Mouse (Mus musculus) CD4-positive, CD25-positive, alpha-beta regulatory T cell, adult 4 months (primary cell): ENCODE data around the gene Olfr248. TPM values are rescaled to one million over a fixed set of nuclear protein-coding genes. Genes with fewer than 3 reads are reported as not detected.
"Not testable (repeated sequence)": the region's sequence is repeated elsewhere in the genome, so short reads cannot be mapped to it uniquely, and the experiment has no call there.

Experiments
- ATAC-seq: one replicate; pipeline ENCODE4 v1.8.0; 2017
- polyA plus RNA-seq, 2 experiments: library from polyadenylated mRNA; unstranded; fragments of 100-300 nt; shearing (Covaris generic); gene quantifications; one replicate each; pipeline ENCODE4 v1.2.1; 2017

Olfr248 gene
- not detected for polyA plus RNA-seq

DNA sequence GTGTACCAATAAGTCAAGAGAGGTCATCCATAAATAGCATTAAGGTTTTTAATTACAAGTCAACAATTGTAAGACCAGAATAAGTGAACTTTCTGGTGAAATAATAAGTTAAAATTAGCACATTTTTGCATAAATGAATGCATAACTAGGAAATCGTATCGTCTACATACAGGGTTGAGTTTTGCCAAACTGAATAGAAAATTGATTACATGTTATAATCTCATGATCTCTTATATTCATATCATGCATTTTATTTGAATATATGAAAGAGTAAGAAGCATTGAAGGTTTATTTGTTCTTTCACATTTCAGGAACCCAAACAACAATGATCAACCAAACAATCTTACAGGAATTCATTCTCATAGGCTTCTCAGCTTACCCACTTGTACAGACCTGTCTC lies at the start of gene Olfr248:
Olfr248 (plus strand) TSS at position 301 of the 400 bp plus-strand sequence.
- no peak for ATAC-seq

DNA sequence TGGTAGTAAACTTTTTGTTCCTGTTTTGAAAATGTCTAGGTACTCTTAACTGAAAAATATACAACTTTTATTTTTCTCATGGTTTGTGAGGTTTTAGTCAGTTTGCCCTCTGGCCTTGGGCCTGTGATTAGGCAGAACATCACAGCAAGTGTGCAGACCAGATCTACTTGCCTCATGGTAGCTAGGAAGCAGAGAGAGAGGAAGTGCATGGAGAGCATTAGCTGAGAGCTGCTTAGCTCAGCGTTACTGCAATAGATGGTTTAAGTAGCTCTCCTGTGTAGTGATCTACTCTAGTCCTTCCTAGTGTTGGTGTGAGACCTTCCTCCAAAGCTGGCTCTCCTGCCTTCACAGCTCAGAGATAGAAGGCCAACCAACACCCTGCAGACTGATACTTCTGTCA lies 37.2 kb upstream of the Olfr248 start:
- ATAC-seq, result not testable (repeated sequence)

DNA sequence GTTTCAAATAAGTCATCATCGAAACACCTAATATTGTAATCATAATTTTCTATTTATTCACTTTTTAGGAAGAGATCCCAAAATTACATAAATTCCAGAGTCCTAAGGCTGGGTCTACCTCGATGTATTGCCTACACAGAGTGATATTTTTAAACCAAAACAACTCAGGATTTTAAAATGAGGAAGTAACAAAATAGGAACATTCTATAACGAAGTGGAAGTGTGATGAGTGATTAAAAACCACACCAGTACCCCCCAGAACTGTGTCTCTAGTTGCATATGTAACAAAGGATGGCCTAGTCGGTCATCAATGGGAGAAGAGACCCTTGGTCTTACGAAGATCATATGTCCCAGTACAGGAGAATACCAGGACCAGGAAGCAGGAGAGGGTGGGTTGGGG lies 36.2 kb upstream of the Olfr248 start:
- no peak for ATAC-seq

DNA sequence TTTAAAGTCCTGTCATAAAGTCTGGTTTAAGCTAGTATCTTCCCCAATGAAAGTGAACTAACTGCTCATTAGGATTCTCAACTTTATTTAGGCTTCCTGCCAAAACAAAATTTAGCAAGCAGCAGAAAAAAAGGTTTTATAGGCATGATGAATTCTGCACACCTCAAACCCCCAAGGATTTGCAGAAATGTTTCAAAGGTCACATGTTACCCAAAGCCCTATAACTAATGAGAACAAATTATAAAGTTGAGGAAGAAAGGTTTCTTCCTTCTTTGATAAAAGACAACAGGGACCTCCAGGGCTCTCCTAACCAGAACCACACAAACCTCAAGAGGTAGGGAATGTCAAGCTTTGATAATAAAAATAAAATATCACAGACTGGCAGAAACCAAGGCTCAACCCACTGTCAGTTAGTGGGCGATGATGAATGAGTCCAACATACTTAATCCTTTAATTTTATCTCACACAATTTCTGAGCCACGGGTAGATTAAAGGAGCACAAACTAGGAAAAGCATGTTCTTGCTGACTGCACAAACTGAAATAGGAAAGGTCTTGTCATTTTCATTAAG lies 25.9 kb upstream of the Olfr248 start, which contains the start of gene Olfr417:
Olfr417 (plus strand) TSS at position 241 of the 570 bp plus-strand sequence.
- no peak for ATAC-seq

DNA sequence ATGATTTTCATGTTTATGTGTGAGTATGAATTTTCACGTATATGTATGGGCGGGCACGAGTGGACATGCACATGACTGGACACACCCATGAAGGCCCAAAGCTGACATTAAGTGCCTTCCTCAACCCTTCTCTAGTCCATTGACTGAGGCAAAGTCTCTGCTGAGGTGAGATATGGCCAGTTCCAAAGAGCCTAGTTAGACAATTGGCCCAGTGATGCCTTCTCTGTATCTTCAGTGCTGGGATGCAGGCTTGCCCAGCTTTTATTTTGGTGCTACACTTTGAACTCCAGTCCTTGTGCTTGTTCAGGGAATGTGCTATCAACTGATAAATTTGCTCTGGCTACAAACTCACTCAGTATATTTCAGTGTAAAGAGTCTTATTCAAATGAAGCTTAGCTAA lies 17.0 kb upstream of the Olfr248 start:
- ATAC-seq, result no peak

DNA sequence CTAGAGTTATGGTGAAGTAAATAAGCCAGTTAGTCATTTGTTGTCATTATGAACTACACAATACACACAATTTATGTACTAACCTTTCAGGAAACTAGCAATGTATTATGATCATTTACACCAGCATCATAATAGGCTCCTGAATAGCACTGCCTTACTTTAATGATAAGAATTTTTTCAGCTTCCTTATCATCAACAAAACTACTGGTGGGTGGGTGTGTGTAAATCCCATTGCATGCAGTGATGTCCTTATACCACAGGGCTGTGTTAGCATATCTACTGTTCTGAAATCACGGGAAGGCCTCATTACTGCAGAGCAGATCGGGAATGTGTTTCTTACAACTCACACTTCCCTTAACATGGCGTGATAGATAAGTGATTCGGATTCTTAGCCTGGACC lies 32.1 kb downstream of the Olfr248 start:
- ATAC-seq, result no peak

DNA sequence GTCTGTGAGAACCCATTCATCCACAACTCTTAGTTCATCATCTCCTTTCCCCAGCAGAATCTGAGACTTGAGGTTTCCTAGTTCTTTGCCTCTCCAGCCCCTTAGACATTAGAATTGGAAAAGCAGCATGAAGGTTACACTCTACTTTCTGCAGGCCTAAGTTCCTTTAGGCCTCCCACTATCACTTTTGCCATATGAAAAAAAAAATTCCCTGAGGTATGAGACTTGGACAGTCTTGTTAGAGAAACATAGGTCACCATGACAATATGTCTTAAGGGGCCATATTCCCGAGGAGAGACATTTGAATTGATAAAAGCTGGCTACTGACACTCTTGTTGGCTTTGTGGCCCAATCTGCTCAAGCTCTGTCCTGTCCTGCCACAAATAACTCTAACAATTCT lies 32.9 kb downstream of the Olfr248 start, which contains the start of gene Olfr414:
Olfr414 (plus strand) TSS at position 301 of the 400 bp plus-strand sequence.
- ATAC-seq, result no peak

- no peak for ATAC-seq
Observed at GRCm38 (mm10) chr1:174426180-174426986, 35.5 kb downstream of the Olfr248 start.

- ATAC-seq, result no peak
Observed at GRCm38 (mm10) chr1:174427402-174427801, 36.6 kb downstream of the Olfr248 start.

DNA sequence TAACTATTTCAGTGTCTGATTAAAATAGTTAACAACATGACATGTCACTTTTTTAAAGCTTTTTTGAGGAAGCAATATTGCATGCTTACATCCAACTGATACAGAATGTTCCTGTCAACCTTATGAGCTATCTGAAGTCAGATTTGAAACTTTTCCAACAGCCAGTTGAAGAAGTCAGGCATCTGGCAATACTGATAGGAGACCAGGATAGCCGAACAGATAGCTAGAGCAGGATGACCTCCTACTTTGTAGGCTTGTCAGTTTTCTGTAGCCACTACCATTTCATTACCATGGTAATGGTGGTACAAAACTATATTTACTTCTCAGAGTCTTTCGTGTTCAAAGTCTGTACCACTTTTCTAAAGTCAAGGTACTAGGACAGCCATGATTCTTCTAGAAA lies 37.6 kb downstream of the Olfr248 start:
- no peak for ATAC-seq

GRCm38 (mm10) chr1:174434121-174434520 lies 43.3 kb downstream of the Olfr248 start:
- no peak for ATAC-seq

Other genes with a start within 250 kb of the Olfr248 start
- not detected for gene Olfr420, start 235.4 kb upstream of the Olfr248 start, polyA plus RNA-seq
- gene Spta1, start 218.3 kb upstream of the Olfr248 start, polyA plus RNA-seq, result under 1 TPM in 1 of 2 experiments, not detected in 1; 0.06 TPM
- gene Olfr419, start 139.0 kb upstream of the Olfr248 start, polyA plus RNA-seq, result not detected
- gene Mptx1, start 60.5 kb upstream of the Olfr248 start, polyA plus RNA-seq, result not detected
- not detected for gene Olfr417, start 25.9 kb upstream of the Olfr248 start, polyA plus RNA-seq
- gene Olfr414, start 33.0 kb downstream of the Olfr248 start, polyA plus RNA-seq, result not detected
- under 1 TPM in 1 of 2 experiments, not detected in 1; 0.11 TPM for gene Olfr220, start 51.0 kb downstream of the Olfr248 start, polyA plus RNA-seq
- not detected for gene Fmn2, start 110.8 kb downstream of the Olfr248 start, polyA plus RNA-seq